Mouse (Mus musculus) thymus, adult 2 months (tissue): ENCODE results near the gene Bnip2. TPM values are rescaled to one million over a fixed set of nuclear protein-coding genes. Genes with fewer than 3 reads are reported as not detected.

Experiments used
- DNase-seq: peaks from one replicate; pipeline ENCODE4 v3.0.0; 2021
- H3K27ac ChIP-seq: fragments of 200-500 bp; 2 replicates; pipeline ENCODE4 v1.5.1; 2012; ENCODE audit warnings: low read length, control low read depth; ENCODE audit not compliant: control insufficient read depth, insufficient read depth
- H3K27me3 ChIP-seq: fragments of 200-500 bp; 2 replicates; pipeline ENCODE4 v1.6.1; 2012; ENCODE audit warnings: mild to moderate bottlenecking, low read length, moderate library complexity, mixed read lengths; ENCODE audit not compliant: control insufficient read depth, insufficient read depth
- H3K36me3 ChIP-seq: fragments of 200-500 bp; 2 replicates; pipeline ENCODE4 v1.6.1; 2012; ENCODE audit warnings: mild to moderate bottlenecking, low read length, moderate library complexity; ENCODE audit not compliant: control insufficient read depth, insufficient read depth
- H3K4me1 ChIP-seq: fragments of 200-500 bp; replicated peaks from 2 replicates; pipeline ENCODE4 v1.6.1; 2012; ENCODE audit warnings: low read length; ENCODE audit not compliant: control insufficient read depth, insufficient read depth
- H3K4me3 ChIP-seq: fragments of 200-500 bp; 2 replicates; pipeline ENCODE4 v1.5.1; 2012; ENCODE audit warnings: mild to moderate bottlenecking, low read length, control low read depth, moderate library complexity; ENCODE audit not compliant: control insufficient read depth, insufficient read depth
- CTCF ChIP-seq: fragments of 200-500 bp; IDR thresholded peaks from 2 replicates; pipeline ENCODE4 v1.5.1; 2012; ENCODE audit warnings: mild to moderate bottlenecking, control low read depth, low read length, moderate library complexity, borderline replicate concordance; ENCODE audit not compliant: control insufficient read depth, poor library complexity, insufficient read depth; ENCODE audit errors: extremely low read depth
- POLR2A ChIP-seq: fragments of 200-500 bp; IDR thresholded peaks from 2 replicates; pipeline ENCODE4 v1.6.1; 2012; ENCODE audit warnings: mild to moderate bottlenecking, low read length, control low read depth, moderate library complexity; ENCODE audit not compliant: control insufficient read depth, poor library complexity, insufficient read depth; ENCODE audit errors: extremely low read depth
- WGBS: fragments of 180-500 bp; shearing (Covaris S2); methylation state at CpG from one replicate; pipeline ENCODE4 v1.1.7; 2018; 5-methylcytosine and 5-hydroxymethylcytosine counted together
- polyA plus RNA-seq: library from polyadenylated mRNA; depleted of rRNA; stranded (reverse); fragments of >200 nt; gene quantifications from 2 replicates; pipeline ENCODE4 v1.2.3, GENCODE M21; 2012

The Bnip2 gene
- polyA plus RNA-seq, 1 experiment, result 47.0 TPM

DNA sequence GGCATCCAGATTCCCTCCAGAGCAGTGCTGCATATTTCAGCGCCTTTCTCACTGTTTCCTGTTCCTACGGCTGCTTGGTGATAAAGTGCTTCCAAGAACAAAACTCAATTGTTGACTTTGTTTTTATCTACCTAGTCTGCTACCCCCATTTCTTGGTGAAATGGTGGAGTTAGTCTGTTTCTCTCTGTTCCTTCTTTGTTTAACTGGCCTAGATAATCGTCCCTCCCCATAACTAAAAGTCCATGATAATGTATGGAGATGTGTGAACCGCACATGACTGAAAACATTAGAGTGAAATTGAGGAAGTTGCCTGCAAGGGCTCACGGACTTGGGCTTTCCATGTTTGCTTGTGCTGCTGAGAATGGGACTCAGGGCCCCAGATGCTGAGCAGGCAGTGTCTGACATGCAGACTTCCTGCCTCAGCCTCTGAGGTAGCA lies 3.6 kb downstream of the Bnip2 start:
- H3K4me1 ChIP-seq, result peaks cover 6% of the 10 kb centered on the region; the same call in 1 of the 2 replicates
- DNase-seq, result no peak
- WGBS, result 25% methylated on average over 5 of the region's 5 CpGs
- no peak for TF ChIP-seq CTCF
- no peak for TF ChIP-seq POLR2A
- H3K36me3 ChIP-seq, result peaks cover 27% of the 10 kb centered on the region
- no peak overlapping the region for H3K27ac ChIP-seq
- no peaks in the 10 kb centered on the region for H3K27me3 ChIP-seq
- H3K4me3 ChIP-seq, result no peak overlapping the region

DNA sequence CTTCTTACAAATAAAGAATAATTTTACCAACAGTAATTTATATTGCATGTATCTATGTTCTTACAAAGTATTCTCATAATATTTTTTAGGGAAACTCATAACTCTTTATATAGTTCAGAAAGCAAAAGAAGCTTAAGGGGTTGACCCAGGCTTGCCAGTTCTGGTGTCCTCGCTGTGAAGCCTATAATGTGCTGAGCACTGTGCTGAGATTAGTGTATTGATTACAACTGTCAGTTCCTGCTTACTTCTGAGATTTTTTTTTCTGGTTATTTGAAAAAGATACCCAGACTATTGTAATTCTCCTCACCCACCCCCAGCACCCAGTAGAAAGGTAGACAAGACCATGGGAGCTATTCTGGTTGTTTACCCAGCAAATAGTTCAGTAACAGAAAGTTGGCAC lies 4.2 kb downstream of the Bnip2 start:
- TF ChIP-seq CTCF, result no peak
- TF ChIP-seq POLR2A, result no peak
- Histone ChIP-seq H3K36me3 (peaks cover 33% of the 10 kb centered on the region), H3K27me3 (no peaks in the 10 kb centered on the region), H3K27ac (no peak overlapping the region), H3K4me3 (no peak overlapping the region), H3K4me1 (peaks cover 6% of the 10 kb centered on the region; the same call in 1 of the 2 replicates)
- WGBS, result 94% methylated on average over 1 of the region's 1 CpGs
- DNase-seq, result no peak

DNA sequence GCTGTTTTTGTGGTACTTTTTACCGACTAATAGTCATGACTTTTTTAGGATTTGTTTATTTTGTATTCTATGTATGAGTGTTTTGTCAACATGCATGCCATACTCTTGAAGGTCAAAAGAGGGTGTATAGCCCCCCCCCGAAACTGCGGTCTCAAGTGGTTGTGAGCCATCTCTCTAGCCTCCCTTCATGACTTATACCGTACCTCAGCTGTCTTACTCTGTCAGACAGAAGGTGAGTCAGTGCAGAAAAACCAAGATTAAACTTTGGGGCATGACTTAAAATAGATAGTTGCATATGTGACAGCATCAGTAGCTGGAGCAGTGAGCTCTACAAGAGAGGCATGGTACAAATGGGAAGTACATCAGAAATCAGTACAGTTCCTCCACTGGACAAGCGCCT lies 5.3 kb downstream of the Bnip2 start:
- TF ChIP-seq CTCF, result no peak
- no peak for TF ChIP-seq POLR2A
- H3K36me3 ChIP-seq, result peaks cover 44% of the 10 kb centered on the region
- DNase-seq, result no peak
- H3K4me1 ChIP-seq, result peaks cover 6% of the 10 kb centered on the region; the same call in 1 of the 2 replicates
- H3K27me3 ChIP-seq, result no peaks in the 10 kb centered on the region
- H3K27ac ChIP-seq, result no peak overlapping the region
- 97% methylated on average over 5 of the region's 5 CpGs for WGBS
- H3K4me3 ChIP-seq, result no peak overlapping the region

DNA sequence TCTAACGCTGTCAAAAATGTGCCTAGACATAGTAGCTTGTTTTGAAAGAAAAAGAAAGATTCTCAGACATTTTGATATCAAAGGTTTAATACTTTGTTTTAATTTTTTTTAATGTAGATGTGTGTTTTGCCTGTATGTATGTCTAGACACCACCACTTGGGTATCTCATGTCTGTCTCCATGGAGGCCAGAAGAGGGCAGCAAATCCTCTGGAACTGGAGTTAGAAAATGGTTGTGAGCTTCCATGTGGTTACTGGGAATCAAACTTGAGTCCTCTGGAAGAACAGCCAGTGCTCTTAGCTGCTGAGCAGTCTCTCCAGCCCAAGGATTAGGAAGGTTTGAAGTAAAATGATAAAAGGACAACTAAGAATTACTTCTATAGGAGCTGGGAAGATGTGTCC lies 10.1 kb downstream of the Bnip2 start:
- peaks cover 91% of the 10 kb centered on the region for H3K36me3 ChIP-seq
- H3K4me3 ChIP-seq, result no peak overlapping the region
- 97% methylated on average over 1 of the region's 1 CpGs for WGBS

DNA sequence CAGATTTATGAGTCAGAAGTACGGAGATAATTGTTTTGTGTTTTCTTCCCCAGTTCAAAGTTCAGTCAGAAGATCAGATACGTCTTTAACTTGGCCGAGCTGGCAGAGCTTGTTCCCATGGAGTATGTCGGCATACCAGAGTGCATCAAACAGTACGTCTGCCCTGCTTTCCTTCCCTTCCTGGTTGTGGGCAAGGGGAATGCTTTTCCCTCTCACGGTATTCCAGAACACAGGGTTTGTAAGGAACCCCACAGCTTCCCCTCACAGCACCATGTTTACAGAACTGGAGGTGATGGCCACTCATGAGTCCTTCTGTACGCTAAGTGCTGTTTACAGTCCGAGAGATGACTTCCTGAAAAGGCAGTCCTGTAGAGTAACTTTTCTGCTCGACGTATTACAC lies 14.2 kb downstream of the Bnip2 start:
- 97% methylated on average over 10 of the region's 10 CpGs for WGBS
- H3K27me3 ChIP-seq, result no peaks in the 10 kb centered on the region
- H3K4me1 ChIP-seq, result no peaks in the 10 kb centered on the region
- peaks cover 93% of the 10 kb centered on the region for H3K36me3 ChIP-seq
- no peak overlapping the region for H3K27ac ChIP-seq
- no peak overlapping the region for H3K4me3 ChIP-seq
- no peak for TF ChIP-seq POLR2A
- no peak for TF ChIP-seq CTCF
- no peak for DNase-seq

More for the DNA sequence above, 10.1 kb downstream of the Bnip2 start:
- no peak for DNase-seq
- TF ChIP-seq POLR2A (no peak), CTCF (no peak)
- H3K4me1 ChIP-seq, result no peaks in the 10 kb centered on the region
- H3K27me3 ChIP-seq, result no peaks in the 10 kb centered on the region
- no peak overlapping the region for H3K27ac ChIP-seq

DNA sequence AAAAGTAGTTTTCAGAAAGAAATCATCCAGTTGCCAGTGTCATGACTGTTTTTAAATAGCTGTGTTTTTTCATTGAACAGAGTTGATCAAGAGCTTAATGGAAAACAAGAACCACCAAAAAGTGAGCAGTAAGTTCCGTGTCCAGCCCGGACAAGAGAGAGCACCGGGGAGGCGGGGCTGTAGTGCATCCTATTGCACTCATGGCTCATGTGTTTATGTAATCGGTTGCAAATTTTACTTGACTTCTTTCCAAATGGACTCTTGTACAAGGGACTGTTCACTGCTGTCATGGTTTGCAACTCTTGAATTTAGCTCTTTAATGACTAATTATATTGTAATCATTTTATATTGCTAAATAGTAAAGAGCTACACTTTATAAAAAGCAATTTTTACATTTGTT lies 17.7 kb downstream of the Bnip2 start:
- no peaks in the 10 kb centered on the region for H3K27me3 ChIP-seq
- peaks cover 67% of the 10 kb centered on the region for H3K36me3 ChIP-seq
- H3K4me1 ChIP-seq, result no peaks in the 10 kb centered on the region
- no peak overlapping the region for H3K4me3 ChIP-seq
- H3K27ac ChIP-seq, result no peak overlapping the region
- 96% methylated on average over 5 of the region's 5 CpGs for WGBS
- DNase-seq, result no peak
- TF ChIP-seq POLR2A (no peak), CTCF (no peak)
